8 mouse cellular contexts compared by ENCODE assay signal in the genomic region with DNA sequence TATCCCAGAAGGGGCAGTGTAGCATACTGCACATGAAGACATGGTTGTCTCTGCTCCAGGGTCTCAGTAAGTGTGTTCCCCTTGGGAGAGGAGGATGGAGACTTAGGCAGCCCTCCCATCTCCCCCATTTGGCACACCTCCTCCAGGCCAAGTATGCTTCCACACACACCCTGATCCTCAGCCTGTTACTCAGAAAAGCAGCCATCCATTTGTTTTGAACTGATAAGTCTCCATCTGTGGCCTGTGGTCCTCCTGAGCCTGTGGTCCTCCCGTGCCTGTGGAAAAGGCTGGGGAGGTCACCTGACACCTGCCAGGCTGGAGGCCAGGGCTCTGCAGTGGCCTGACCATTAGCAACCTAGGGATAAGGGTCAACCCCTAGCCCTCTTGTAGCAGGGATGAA.
DNase-seq lines count a peak whose midpoint lies in the region; ATAC-seq lines count a peak whose summit lies in the region.

No protein-coding gene starts in this region.

- H3K27me3 ChIP-seq in heart, embryonic 12.5 days (replicated peaks) = no peaks in the 10 kb centered on the region
- peaks cover 28% of the 10 kb centered on the region for H3K27me3 ChIP-seq in embryonic facial prominence, embryonic 10.5 days (replicated peaks; ENCODE audit: low read depth, poor library complexity, severe bottlenecking)
- no peaks in the 10 kb centered on the region for H3K27me3 ChIP-seq in hindbrain, embryonic 14.5 days (ENCODE audit: control insufficient read depth, insufficient read depth, low read length)
- H3K27me3 ChIP-seq in midbrain, embryonic 10.5 days (ENCODE audit: low read depth, poor library complexity, severe bottlenecking) = peaks cover 81% of the 10 kb centered on the region

- H3K4me3 ChIP-seq in heart, embryonic 12.5 days = no peak overlapping the region
- H3K4me3 ChIP-seq in embryonic facial prominence, embryonic 10.5 days = 0 out of 2 replicates have a peak overlapping the region, but pooled peaks have one; percentile 34
- no peak overlapping the region for H3K4me3 ChIP-seq in hindbrain, embryonic 14.5 days (replicated peaks; ENCODE audit: low read length)
- H3K4me3 ChIP-seq in midbrain, embryonic 10.5 days = peak overlapping the region; percentile 29

- no peaks in the 10 kb centered on the region for H3K36me3 ChIP-seq in heart, embryonic 12.5 days
- no peaks in the 10 kb centered on the region for H3K36me3 ChIP-seq in embryonic facial prominence, embryonic 10.5 days (replicated peaks)
- no peaks in the 10 kb centered on the region for H3K36me3 ChIP-seq in hindbrain, embryonic 14.5 days (replicated peaks; ENCODE audit: control insufficient read depth, insufficient read depth)
- H3K36me3 ChIP-seq in midbrain, embryonic 10.5 days = no peaks in the 10 kb centered on the region

- no peaks in the 10 kb centered on the region for H3K9me3 ChIP-seq in heart, embryonic 12.5 days (replicated peaks)
- H3K9me3 ChIP-seq in embryonic facial prominence, embryonic 10.5 days = no peaks in the 10 kb centered on the region
- no peaks in the 10 kb centered on the region for H3K9me3 ChIP-seq in hindbrain, embryonic 14.5 days (ENCODE audit: control insufficient read depth, low read length)
- no peaks in the 10 kb centered on the region for H3K9me3 ChIP-seq in midbrain, embryonic 10.5 days (replicated peaks)

- H3K9ac ChIP-seq in heart, embryonic 12.5 days = peak overlapping the region; percentile 16; the same call in 1 of the 2 replicates
- no peak overlapping the region for H3K9ac ChIP-seq in hindbrain, embryonic 14.5 days

- WGBS in heart, embryonic 12.5 days = 24% methylated on average over 1 of the region's 1 CpGs
- WGBS in embryonic facial prominence, embryonic 10.5 days = 43% methylated on average over 1 of the region's 1 CpGs
- WGBS in hindbrain, embryonic 14.5 days = 62% methylated on average over 1 of the region's 1 CpGs
- 40% methylated on average over 1 of the region's 1 CpGs for WGBS in midbrain, embryonic 10.5 days

- H3K27ac ChIP-seq in heart, embryonic 12.5 days (ENCODE audit: poor library complexity, severe bottlenecking) = peak overlapping the region; percentile 83
- peak overlapping the region; percentile 90 for H3K27ac ChIP-seq in embryonic facial prominence, embryonic 10.5 days (replicated peaks)
- H3K27ac ChIP-seq in hindbrain, embryonic 14.5 days = peak overlapping the region; percentile 92
- H3K27ac ChIP-seq in midbrain, embryonic 10.5 days (replicated peaks) = peak overlapping the region; percentile 87

- peak overlapping the region; percentile 28; the same call in 1 of the 2 replicates for H3K4me2 ChIP-seq in heart, embryonic 12.5 days
- H3K4me2 ChIP-seq in hindbrain, embryonic 14.5 days (replicated peaks) = no peak overlapping the region

- ATAC-seq in heart, embryonic 12.5 days (ENCODE audit: insufficient number of reproducible peaks, low FRiP score) = peak; percentile 1; the same call in 1 of the 2 replicates
- ATAC-seq in hindbrain, embryonic 14.5 days (ENCODE audit: low FRiP score) = no peak

- peaks cover 71% of the 10 kb centered on the region for H3K4me1 ChIP-seq in heart, embryonic 12.5 days (replicated peaks)
- peaks cover 96% of the 10 kb centered on the region for H3K4me1 ChIP-seq in embryonic facial prominence, embryonic 10.5 days
- H3K4me1 ChIP-seq in hindbrain, embryonic 14.5 days (replicated peaks; ENCODE audit: control insufficient read depth, insufficient read depth, low read length) = peaks cover 59% of the 10 kb centered on the region
- peaks cover 90% of the 10 kb centered on the region for H3K4me1 ChIP-seq in midbrain, embryonic 10.5 days

- DNase-seq in heart, adult 11 months = no peak
- no peak for DNase-seq in embryonic facial prominence, embryonic 10.5 days (ENCODE audit: low spot score)
- DNase-seq in hindbrain, embryonic 14.5 days (ENCODE audit: low spot score) = no peak
- DNase-seq in midbrain, embryonic 10.5 days (ENCODE audit: low spot score) = no peak
- DNase-seq in frontal cortex, postnatal 14 days (ENCODE audit: low spot score in 2 of 2) = no peak
- no peak for DNase-seq in ovary, postnatal 14 days (ENCODE audit: low spot score)
- DNase-seq in testis, postnatal 14 days (ENCODE audit: low spot score) = no peak

Comparison
In these comparisons a context has a peak if more than half of its experiments do, and no peak if none do; other contexts are left out.
1. H3K4me3 ChIP-seq: peak in embryonic facial prominence, embryonic 10.5 days (single experiment) and midbrain, embryonic 10.5 days (single experiment); none in heart, embryonic 12.5 days (single experiment) and hindbrain, embryonic 14.5 days (single experiment).
2. Peak in every context shown above with its lines, with median percentiles within 50 percentile points of each other: H3K27ac ChIP-seq.